Mouse (Mus musculus): ENCODE measurements around the gene Fam71f1.

- TF ChIP-seq CTCF (IDR thresholded peaks at IDR 0.05; ENCODE audit: low read depth, low read length), result no peak
- no peak for TF ChIP-seq GATA1 (IDR thresholded peaks at IDR 0.05; ENCODE audit: borderline replicate concordance, low read length)
Measured at GRCm38 (mm10) chr6:29317941-29318340, 999 bp upstream of the Fam71f1 start.
